Mouse (Mus musculus): Measurements from ENCODE around the gene Usp29.

GRCm38 (mm10) chr7:6707416-6708015 lies 22.9 kb upstream of the Usp29 start:
- no peak for TF ChIP-seq POLR2A (IDR thresholded peaks at IDR 0.05; ENCODE audit: low read depth, low read length)
- TF ChIP-seq CTCF (IDR thresholded peaks at IDR 0.05; ENCODE audit: extremely low read depth, insufficient read depth, insufficient read length, insufficient replicate concordance) = no peak
